ENCODE assay signal across 8 mouse cellular contexts in the genomic region with DNA sequence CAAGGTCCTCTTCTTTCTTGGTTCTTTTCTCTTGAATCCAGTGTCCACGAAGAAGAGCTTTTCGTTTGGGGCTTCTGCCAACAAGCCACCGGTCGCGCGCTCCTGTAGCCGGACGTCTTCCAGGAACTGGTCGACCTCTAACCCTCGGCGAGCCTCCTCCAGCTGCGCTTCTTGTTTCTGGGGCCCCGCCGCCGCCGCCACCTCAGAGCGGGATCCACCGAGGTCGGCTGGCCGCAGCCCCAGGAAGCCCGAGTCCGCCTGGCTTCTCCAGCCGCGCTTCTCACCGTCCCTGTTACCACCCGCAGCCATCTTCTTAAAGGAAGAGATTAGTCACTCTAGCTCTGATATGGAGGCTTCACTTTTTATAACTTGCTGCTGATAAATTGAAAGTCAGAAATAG.
A peak's percentile ranks its signal among the peaks of the same experiment; 100 is the strongest.
DNase-seq lines count a peak whose midpoint lies in the region; ATAC-seq lines count a peak whose summit lies in the region.

No protein-coding gene starts in this region.

- H3K9me3 ChIP-seq in heart, embryonic 10.5 days, result no peaks in the 10 kb centered on the region
- no peaks in the 10 kb centered on the region for H3K9me3 ChIP-seq in hindbrain, embryonic 12.5 days (replicated peaks)
- H3K9me3 ChIP-seq in midbrain, embryonic 10.5 days (replicated peaks), result no peaks in the 10 kb centered on the region

- peak overlapping the region; percentile 35 for H3K4me2 ChIP-seq in hindbrain, embryonic 12.5 days (replicated peaks)

- no peak overlapping the region for H3K9ac ChIP-seq in hindbrain, embryonic 12.5 days

- H3K27me3 ChIP-seq in heart, embryonic 10.5 days (ENCODE audit: insufficient read depth, poor library complexity, severe bottlenecking), result peaks cover 11% of the 10 kb centered on the region
- no peaks in the 10 kb centered on the region for H3K27me3 ChIP-seq in hindbrain, embryonic 12.5 days
- no peaks in the 10 kb centered on the region for H3K27me3 ChIP-seq in midbrain, embryonic 10.5 days (ENCODE audit: low read depth, poor library complexity, severe bottlenecking)

- WGBS in heart, embryonic 10.5 days, result 5% methylated on average over 26 of the region's 26 CpGs
- 19% methylated on average over 26 of the region's 26 CpGs for WGBS in hindbrain, embryonic 12.5 days
- 25% methylated on average over 26 of the region's 26 CpGs for WGBS in midbrain, embryonic 10.5 days

- H3K27ac ChIP-seq in heart, embryonic 10.5 days, result no peak overlapping the region
- H3K27ac ChIP-seq in hindbrain, embryonic 12.5 days, result no peak overlapping the region
- no peak overlapping the region for H3K27ac ChIP-seq in midbrain, embryonic 10.5 days (replicated peaks)

- no peak for ATAC-seq in hindbrain, embryonic 12.5 days (ENCODE audit: low FRiP score)

- H3K4me3 ChIP-seq in heart, embryonic 10.5 days, result peak overlapping the region; percentile 52
- H3K4me3 ChIP-seq in hindbrain, embryonic 12.5 days, result no peak overlapping the region; the same call in 1 of the 2 replicates
- peak overlapping the region; percentile 35 for H3K4me3 ChIP-seq in midbrain, embryonic 10.5 days

- no peaks in the 10 kb centered on the region for H3K36me3 ChIP-seq in heart, embryonic 10.5 days
- H3K36me3 ChIP-seq in hindbrain, embryonic 12.5 days, result no peaks in the 10 kb centered on the region
- no peaks in the 10 kb centered on the region for H3K36me3 ChIP-seq in midbrain, embryonic 10.5 days

- DNase-seq in heart, embryonic 10.5 days (ENCODE audit: low spot score), result no peak
- no peak for DNase-seq in heart, adult 11 months
- DNase-seq in embryo, embryonic 11 days, result peak; percentile 37
- DNase-seq in midbrain, embryonic 10.5 days (ENCODE audit: low spot score), result peak; percentile 41
- no peak for DNase-seq in cerebellum, postnatal 4 days (ENCODE audit: low spot score in 2 of 2)
- DNase-seq in layer of hippocampus, postnatal 36 days, result no peak
- no peak for DNase-seq in frontal cortex, postnatal 14 days (ENCODE audit: low spot score in 2 of 2)

- no peaks in the 10 kb centered on the region for H3K4me1 ChIP-seq in heart, embryonic 10.5 days
- H3K4me1 ChIP-seq in hindbrain, embryonic 12.5 days, result no peaks in the 10 kb centered on the region
- H3K4me1 ChIP-seq in midbrain, embryonic 10.5 days, result peaks cover 3% of the 10 kb centered on the region

Comparison
In these comparisons a context has a peak if more than half of its experiments do, and no peak if none do; other contexts are left out.
1. DNase-seq: peak in embryo, embryonic 11 days (single experiment) and midbrain, embryonic 10.5 days (single experiment); none in heart, embryonic 10.5 days (single experiment), heart, adult 11 months (single experiment), cerebellum, postnatal 4 days (0 of 2), layer of hippocampus, postnatal 36 days (0 of 2) and frontal cortex, postnatal 14 days (0 of 2).